Mouse (Mus musculus): ENCODE results near the gene Arhgap32. TPM values are rescaled to one million over a fixed set of nuclear protein-coding genes. Genes with fewer than 3 reads are reported as not detected.

Gene Arhgap32
- polyA plus RNA-seq, 1 experiment: 28.4 TPM

DNA sequence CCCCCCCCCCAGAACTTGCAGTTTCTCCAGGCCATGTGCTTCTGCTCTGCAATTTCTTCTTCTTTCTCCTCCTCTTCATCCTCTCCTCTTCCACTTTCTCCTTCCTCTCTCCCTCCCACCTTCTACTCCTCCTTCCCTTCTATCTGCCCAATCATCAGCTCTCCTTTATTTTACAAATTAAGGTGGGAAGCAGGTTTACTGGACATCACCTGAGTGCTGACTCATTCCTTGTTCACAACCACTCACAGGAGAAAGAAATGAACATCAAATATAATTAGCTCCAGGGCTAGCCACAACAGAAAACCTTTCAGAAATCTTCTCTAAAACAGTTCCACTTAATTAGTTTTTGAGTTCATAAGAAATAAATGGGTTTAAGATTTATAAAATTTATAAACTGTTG lies 20.3 kb downstream of the Arhgap32 start:
- Histone ChIP-seq H3K4me1 (ENCODE audit: control insufficient read depth, insufficient read depth, low read length) (no peaks in the 10 kb centered on the region), H3K27ac (ENCODE audit: insufficient read depth, low read length) (no peak overlapping the region), H3K4me3 (ENCODE audit: insufficient read depth, low read length) (no peak overlapping the region)
- TF ChIP-seq POLR2A (IDR thresholded peaks at IDR 0.05; ENCODE audit: low read depth, low read length) (no peak), CTCF (IDR thresholded peaks at IDR 0.05; ENCODE audit: borderline replicate concordance, insufficient read depth, low read length) (no peak)

- H3K4me3 ChIP-seq (ENCODE audit: insufficient read depth, low read length): no peak overlapping the region
Observed at GRCm38 (mm10) chr9:32136680-32137295, 20.9 kb downstream of the Arhgap32 start.

DNA sequence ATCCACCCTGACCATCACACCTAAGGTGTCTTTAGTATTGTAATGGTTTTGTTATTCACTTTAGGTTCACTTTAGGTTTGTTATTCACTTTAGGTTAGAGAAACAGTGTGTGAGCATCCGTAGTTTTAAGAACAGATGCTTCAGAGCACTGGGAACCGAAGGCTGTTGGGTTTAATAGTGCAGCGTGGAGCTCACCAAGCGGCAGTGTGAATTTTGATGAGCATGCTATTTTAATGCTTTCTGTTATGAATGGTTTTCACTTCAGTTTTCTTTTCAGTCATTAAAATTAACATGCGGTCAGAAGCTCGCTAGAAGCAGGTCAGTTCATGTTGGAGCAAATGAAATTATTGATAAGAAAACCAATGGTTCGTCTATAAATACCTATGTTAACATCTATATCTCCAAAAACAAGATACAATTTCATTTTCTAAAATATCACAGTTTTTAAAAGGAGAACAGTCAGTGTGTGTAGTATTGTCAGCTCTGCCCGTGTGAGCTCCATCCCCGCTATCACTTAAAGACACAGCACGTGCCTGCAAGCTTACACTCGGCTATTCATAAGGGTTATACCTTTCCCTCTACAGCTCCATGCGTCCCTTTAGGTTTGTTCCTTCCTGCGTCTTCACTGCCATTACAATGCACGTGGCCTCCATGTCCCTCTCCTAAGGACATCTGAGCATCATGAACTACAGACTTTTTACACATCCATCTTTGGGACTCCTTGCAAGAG lies 21.9 kb downstream of the Arhgap32 start:
- H3K4me3 ChIP-seq (ENCODE audit: insufficient read depth, low read length): no peak overlapping the region
- no peaks in the 10 kb centered on the region for H3K4me1 ChIP-seq (ENCODE audit: control insufficient read depth, insufficient read depth, low read length)
- TF ChIP-seq POLR2A (IDR thresholded peaks at IDR 0.05; ENCODE audit: low read depth, low read length) (no peak), CTCF (IDR thresholded peaks at IDR 0.05; ENCODE audit: borderline replicate concordance, insufficient read depth, low read length) (no peak)
- no peak overlapping the region for H3K27ac ChIP-seq (ENCODE audit: insufficient read depth, low read length)

More at GRCm38 (mm10) chr9:32136680-32137295, 20.9 kb downstream of the Arhgap32 start:
- Histone ChIP-seq H3K27ac (ENCODE audit: insufficient read depth, low read length) (no peak overlapping the region), H3K4me1 (ENCODE audit: control insufficient read depth, insufficient read depth, low read length) (no peaks in the 10 kb centered on the region)
- TF ChIP-seq CTCF (IDR thresholded peaks at IDR 0.05; ENCODE audit: borderline replicate concordance, insufficient read depth, low read length) (no peak), POLR2A (IDR thresholded peaks at IDR 0.05; ENCODE audit: low read depth, low read length) (no peak)

- no peak overlapping the region for H3K27ac ChIP-seq (ENCODE audit: insufficient read depth, low read length)
- H3K4me3 ChIP-seq (ENCODE audit: insufficient read depth, low read length): no peak overlapping the region
- TF ChIP-seq CTCF (IDR thresholded peaks at IDR 0.05; ENCODE audit: borderline replicate concordance, insufficient read depth, low read length) (no peak), POLR2A (IDR thresholded peaks at IDR 0.05; ENCODE audit: low read depth, low read length) (no peak)
- no peaks in the 10 kb centered on the region for H3K4me1 ChIP-seq (ENCODE audit: control insufficient read depth, insufficient read depth, low read length)
Observed at GRCm38 (mm10) chr9:32138616-32139015, 22.7 kb downstream of the Arhgap32 start.

DNA sequence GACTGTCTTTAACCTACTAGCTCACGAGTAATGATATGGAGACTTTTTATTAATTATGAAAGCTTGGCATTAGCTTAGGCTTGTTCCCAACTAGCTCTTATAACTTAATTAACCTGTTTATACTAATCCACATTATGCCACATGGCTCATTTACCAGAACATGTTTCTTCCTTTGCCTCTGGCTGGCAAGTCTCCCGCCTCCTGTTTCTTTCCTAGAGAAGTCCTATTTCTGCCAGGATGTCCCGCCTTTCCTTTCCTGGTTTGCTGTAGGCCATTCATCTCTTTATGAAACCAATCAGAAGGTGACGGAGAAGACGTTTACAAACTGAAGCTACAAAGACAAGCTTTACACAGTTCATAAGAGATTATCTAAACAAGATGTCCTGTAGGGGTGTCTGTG lies 23.7 kb downstream of the Arhgap32 start:
- no peak for TF ChIP-seq POLR2A (IDR thresholded peaks at IDR 0.05; ENCODE audit: low read depth, low read length)
- no peak for TF ChIP-seq CTCF (IDR thresholded peaks at IDR 0.05; ENCODE audit: borderline replicate concordance, insufficient read depth, low read length)
- Histone ChIP-seq H3K27ac (ENCODE audit: insufficient read depth, low read length) (no peak overlapping the region), H3K4me3 (ENCODE audit: insufficient read depth, low read length) (no peak overlapping the region), H3K4me1 (ENCODE audit: control insufficient read depth, insufficient read depth, low read length) (no peaks in the 10 kb centered on the region)

- H3K4me3 ChIP-seq (ENCODE audit: insufficient read depth, low read length): no peak overlapping the region
- no peak overlapping the region for H3K27ac ChIP-seq (ENCODE audit: insufficient read depth, low read length)
- no peaks in the 10 kb centered on the region for H3K4me1 ChIP-seq (ENCODE audit: control insufficient read depth, insufficient read depth, low read length)
- TF ChIP-seq POLR2A (IDR thresholded peaks at IDR 0.05; ENCODE audit: low read depth, low read length) (no peak), CTCF (IDR thresholded peaks at IDR 0.05; ENCODE audit: borderline replicate concordance, insufficient read depth, low read length) (no peak)
Observed at GRCm38 (mm10) chr9:32142834-32143233, 26.9 kb downstream of the Arhgap32 start.

GRCm38 (mm10) chr9:32143451-32143850 lies 27.5 kb downstream of the Arhgap32 start:
- Histone ChIP-seq H3K4me3 (ENCODE audit: insufficient read depth, low read length) (no peak overlapping the region), H3K27ac (ENCODE audit: insufficient read depth, low read length) (no peak overlapping the region), H3K4me1 (ENCODE audit: control insufficient read depth, insufficient read depth, low read length) (no peaks in the 10 kb centered on the region)
- TF ChIP-seq POLR2A (IDR thresholded peaks at IDR 0.05; ENCODE audit: low read depth, low read length) (no peak), CTCF (IDR thresholded peaks at IDR 0.05; ENCODE audit: borderline replicate concordance, insufficient read depth, low read length) (no peak)

DNA sequence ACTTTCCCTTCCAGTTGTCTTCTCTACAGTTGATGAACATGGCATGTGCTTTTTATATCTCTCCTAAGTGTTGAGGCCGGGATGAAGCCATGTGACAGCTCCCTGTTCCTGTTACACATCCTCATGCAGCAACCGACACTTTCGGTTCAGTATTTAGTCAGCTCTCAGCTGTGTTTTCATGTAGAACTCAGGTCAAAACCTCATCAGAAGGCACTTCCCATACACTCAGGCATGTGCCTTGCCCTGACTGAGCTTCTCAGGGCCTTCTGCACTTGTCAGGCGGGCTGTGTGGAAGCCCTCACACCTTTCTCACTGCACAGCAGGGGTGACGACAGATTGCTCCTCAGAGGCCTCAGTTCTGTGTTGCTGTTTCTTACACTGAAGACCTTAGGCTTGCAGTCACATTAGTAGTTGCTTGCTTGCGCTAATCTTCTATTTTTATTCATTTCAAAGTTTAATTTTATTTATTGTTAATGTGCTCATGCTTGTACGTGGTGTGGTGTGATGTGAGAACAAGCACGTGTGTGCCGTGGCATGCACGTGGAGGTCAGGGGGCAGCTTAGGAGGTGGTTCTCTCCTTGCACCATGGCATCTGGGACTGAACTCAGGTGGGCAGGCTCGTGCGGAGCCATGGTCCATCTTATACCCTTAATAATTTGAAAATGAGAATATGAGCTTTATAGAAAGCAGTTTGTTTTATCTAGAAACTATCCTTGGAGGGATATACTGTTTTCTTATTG lies 30.5 kb downstream of the Arhgap32 start:
- no peak overlapping the region for H3K27ac ChIP-seq (ENCODE audit: insufficient read depth, low read length)
- TF ChIP-seq CTCF (IDR thresholded peaks at IDR 0.05; ENCODE audit: borderline replicate concordance, insufficient read depth, low read length) (no peak), POLR2A (IDR thresholded peaks at IDR 0.05; ENCODE audit: low read depth, low read length) (no peak)
- no peak overlapping the region for H3K4me3 ChIP-seq (ENCODE audit: insufficient read depth, low read length)
- H3K4me1 ChIP-seq (ENCODE audit: control insufficient read depth, insufficient read depth, low read length): no peaks in the 10 kb centered on the region

DNA sequence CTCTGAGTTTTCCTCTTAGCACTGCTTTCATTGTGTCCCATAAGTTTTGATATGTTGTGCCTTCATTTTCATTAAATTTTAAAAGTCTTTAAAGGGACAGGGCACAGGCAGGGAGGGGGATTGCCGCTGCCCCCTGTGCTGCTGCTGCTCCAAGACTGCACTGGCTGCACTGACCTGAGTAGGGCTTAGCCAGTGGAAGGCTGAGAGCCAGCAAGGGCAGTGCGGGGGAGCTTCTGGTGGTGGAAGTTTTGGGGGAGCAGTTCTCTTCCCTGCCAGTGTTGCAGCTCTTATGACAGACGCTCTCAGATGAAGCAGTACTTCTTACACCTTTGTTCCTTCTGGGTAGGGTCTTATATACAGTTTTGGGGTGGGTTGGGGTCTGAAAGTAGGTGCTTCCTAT lies 33.3 kb downstream of the Arhgap32 start:
- no peak overlapping the region for H3K27ac ChIP-seq (ENCODE audit: insufficient read depth, low read length)
- no peak for TF ChIP-seq CTCF (IDR thresholded peaks at IDR 0.05; ENCODE audit: borderline replicate concordance, insufficient read depth, low read length)
- TF ChIP-seq POLR2A (IDR thresholded peaks at IDR 0.05; ENCODE audit: low read depth, low read length): no peak
- H3K4me3 ChIP-seq (ENCODE audit: insufficient read depth, low read length): no peak overlapping the region
- H3K4me1 ChIP-seq (ENCODE audit: control insufficient read depth, insufficient read depth, low read length): no peaks in the 10 kb centered on the region
